Mouse (Mus musculus): Measurements from ENCODE around the gene Nqo2.
"Not testable (repeated sequence)": the region's sequence is repeated elsewhere in the genome, so short reads cannot be mapped to it uniquely, and the experiment has no call there.

Gene Nqo2

DNA sequence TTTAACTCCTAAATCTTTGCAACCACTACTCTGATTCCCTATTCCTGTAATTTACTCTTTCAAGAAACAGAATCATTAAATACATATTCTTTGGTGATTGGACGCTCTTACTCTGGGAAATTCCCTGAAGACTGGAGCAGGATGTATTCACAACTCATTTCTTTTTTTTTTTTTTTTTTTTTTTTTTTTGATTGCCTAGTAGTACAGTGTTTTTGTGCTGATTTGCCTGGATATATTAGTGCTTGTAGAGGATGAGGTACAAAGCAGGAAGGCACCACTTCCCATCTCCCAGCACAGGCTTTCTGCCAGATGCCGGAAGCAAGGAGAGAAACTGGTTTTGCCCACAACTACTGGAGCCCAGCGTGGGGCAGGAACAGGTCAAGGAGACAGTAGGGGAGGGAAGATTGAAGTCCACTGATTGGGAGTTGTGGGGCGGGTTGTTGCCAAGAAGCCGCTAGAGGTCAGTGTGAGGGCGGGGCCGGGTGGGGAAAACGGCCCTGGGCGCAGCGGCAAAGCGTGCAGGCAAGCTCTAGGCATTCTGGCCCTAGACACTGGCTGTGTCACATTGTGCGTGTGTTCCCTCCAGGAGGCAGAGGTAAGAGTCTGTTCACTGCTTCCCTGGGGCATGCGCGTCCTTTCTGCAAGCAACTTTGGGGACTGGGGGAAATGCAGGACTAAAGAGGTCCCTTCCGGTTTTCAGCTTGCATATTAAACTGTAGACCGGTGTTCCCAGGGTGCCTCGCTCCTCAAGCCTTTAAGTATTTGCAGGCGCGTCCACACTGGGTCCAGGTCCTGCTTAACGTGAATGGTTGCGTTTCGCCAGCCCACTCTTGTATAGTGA, at the start of gene Nqo2:
Nqo2 (plus strand) TSS at position 482 of the 841 bp plus-strand sequence.
- peak; percentile 36 for DNase-seq (ENCODE audit: low spot score)

DNA sequence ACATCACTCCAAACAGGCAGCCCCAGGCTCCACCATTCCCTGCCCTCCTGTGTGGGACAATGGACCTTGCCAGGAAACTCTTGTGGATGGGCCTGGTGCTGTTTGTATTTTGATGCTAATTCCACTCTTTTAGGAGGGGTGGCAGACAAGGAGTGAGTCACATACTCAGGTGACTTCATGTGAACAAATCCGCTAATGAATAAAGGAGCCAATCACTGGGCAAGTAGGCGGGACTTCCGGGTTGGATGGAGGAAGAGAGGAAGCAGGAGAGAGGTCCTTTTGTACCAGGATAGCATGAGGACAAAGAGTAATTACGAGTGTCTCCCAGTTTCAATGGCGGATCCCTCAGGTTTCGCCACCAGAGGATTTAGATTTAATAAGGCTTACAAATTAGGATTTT, 43.4 kb upstream of the Nqo2 start:
- DNase-seq (ENCODE audit: low spot score) = no peak

DNA sequence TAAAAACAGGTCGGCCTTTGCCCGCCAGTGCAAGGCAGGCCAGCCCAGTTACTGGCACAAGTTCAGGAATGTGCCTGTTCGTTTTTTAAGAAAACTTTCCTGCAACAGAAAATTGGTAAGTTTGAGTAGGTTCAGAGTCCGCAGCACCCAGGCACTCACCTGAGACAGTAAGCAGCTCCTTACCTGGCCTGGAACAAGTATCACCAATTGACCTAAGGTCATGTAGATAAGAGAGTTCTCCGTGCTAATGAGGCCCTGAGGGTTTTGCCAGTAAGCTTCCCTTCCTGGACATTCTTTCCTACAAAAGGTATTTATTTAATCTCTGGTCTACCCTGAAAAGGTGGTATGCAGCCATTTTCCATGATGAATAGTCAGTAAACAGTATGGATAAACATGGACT, 42.8 kb upstream of the Nqo2 start:
- DNase-seq (ENCODE audit: low spot score) = no peak

DNA sequence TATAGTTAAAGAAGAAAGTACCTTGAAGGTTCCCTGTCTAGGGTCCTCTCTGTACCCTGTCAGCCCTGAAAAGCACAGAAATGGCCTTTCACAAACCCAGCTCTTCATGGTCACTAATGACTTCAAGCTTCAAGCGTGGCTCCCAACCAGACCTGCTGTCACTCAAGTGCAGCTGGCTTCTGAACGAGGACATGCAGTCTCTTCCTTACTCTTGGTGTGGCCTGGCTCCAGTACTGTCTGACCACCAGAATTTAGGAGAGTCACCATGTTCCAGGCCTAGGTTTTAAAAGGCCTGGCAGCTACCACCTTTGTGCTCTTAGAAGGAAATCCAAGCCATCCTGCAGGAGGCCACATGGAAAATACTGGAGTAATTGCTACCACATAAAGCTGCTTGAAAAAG, 34.2 kb upstream of the Nqo2 start:
- DNase-seq (ENCODE audit: low spot score) = no peak

DNA sequence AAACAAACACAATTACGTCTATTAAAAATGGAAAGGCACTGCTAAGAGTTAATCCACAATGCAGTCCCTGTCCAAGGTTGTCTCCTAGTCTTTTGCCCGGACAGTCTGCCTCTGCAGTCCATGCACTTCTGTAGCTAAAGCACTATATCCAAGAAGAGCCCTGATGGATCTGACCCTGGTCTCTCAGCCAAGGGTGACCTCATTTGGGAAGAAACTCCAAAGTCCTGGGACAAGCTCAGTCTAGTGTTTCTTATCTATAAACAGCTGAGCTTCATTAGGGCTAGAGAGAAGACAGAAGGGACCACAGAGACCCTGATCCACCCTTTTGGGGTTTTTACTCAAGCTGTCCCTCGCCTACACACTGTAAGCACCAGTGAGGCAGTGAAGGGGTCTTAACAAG, 33.6 kb upstream of the Nqo2 start:
- DNase-seq (ENCODE audit: low spot score) = no peak

DNA sequence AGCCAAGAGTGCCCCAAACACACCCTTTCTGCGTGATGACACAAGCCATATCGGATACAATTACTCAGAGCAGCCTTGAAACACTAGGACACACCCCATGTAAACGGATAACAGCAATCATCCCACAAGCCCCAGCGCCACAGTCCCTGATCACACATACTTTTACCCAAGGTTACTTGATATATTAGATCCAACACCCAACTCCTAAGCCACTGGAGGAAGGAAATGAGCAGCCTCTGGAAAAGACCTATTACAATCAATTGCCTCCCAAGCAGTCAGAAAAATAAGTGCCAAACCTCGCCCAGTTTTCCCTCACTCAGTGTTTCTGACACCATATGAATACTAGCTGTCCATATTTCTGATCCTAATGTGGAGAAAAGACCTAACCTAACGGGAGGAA, 29.7 kb upstream of the Nqo2 start:
- no peak for DNase-seq (ENCODE audit: low spot score)

DNA sequence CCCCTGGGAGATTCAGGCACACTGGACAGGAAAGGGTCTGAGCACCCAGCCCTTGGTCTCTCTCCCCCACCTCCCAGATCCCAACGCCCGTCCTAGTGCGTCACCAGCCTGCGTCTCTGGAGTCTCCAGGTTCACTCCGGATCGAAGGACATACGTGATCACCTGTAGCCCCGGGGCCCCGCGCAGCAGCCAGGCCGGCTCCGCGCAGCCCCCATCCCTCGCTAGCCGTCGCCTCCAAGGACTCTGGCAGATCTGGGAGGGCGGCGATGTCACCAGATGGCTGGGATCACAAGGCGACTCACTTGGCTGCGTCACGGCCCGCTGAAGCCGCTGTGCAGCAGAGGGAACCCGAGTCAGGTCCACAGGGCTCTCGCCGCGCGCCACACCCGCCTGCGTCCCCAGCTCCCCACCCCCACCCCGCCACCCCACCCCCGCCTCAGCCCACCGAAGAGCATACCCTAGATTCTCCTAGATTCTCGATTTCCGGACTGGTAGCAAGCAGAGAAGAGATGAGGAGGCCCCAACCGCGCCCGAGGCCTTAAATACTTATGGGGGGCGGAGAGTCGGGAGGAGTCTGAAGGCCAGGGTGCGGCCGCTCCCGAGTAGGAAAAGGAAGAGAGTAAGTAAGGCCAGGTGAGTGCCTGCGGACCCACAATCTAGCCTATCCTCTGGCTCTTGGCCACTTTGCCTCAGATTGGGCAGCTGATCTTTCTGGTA, 28.9 kb upstream of the Nqo2 start:
- no peak for DNase-seq (ENCODE audit: low spot score)

DNA sequence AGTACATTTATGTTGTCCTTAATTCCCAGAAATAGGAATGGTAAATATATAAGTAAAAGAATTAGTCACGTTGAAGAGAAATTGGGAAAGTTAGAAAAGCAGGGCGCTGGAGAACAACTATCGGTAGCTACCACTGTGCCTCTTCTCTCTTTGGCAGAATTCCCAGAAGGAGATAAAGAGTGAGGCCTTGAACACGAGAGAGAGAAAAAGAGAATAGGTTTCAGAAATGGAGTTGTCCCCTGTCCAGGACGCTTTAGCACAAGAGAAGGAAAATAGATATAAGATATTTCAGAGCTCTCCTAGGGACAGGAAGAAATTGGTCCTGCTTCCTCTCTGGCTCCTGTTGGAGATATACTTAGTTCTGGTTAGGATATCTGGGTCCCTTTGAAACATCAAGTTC, 27.3 kb upstream of the Nqo2 start:
- no peak for DNase-seq (ENCODE audit: low spot score)

DNA sequence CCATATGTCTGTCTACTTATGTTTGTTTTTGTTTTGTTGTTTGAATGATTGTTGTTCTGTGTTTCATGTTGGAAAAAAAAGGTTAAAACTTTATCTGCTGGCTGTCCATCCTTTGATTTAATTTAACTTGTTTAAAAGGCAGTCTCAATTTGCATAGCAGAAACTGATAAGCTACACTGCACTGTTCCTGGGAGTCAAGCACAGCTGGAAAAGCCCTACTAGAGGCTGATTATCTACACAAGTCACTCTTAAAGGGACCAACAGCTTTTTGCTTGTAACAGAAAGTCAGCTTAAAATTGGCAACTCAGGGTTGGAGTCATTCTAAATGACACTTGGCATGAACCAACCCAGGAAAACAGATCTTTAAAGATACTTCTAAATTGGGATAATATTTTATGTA, 26.9 kb upstream of the Nqo2 start:
- not testable (repeated sequence) for DNase-seq (ENCODE audit: low spot score)

DNA sequence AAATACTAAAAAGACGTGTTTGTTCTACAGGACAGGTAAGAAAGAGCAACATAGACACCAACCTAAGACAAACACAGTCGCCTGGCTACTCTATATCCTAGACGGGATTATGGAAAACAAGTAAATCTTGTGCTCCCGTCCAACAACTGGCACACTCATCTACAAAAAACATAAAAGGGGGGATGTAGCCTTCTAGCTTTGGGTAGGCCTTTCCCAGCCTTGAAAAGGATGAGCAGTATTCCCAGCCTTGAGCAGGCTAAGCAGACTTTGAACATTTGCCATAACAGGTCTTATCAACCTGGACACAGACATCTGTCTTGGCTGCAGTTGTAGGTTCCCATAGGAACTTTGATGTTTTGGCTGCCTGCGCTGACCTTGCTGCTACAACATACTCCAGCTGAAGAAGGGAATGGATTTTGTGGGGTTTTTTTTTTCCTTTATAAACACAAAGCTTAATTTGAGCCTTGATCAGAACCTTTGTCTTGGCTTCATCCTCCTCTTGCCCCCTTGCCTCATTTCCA, 23.1 kb upstream of the Nqo2 start:
- no peak for DNase-seq (ENCODE audit: low spot score)

DNA sequence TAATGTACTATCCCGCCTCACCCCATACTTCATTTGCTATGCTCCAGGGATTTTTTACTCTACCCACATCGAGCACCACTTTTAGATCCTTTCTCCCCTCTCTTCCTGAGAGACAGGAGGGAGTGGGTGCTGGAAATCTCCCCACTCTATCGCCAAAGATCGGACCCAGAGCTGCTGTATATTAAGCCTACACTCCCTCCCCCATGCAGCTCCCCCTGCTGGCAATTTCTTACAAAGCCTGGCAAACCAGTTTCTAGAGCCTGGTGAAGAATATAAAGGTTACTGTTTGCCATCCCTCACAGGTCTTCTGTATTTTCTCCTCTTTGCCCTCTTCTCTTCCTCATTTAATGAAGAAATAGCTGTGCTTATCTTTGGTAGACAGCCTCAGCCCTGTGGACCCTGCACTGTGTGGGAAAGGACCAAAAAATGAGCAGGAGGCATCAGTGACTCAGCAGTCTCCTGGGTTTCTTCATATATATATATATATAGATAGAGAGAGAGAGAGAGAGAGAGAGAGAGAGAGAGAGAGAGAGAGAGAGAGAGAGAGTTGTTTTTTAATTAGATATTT, 22.2 kb upstream of the Nqo2 start:
- no peak for DNase-seq (ENCODE audit: low spot score)

DNA sequence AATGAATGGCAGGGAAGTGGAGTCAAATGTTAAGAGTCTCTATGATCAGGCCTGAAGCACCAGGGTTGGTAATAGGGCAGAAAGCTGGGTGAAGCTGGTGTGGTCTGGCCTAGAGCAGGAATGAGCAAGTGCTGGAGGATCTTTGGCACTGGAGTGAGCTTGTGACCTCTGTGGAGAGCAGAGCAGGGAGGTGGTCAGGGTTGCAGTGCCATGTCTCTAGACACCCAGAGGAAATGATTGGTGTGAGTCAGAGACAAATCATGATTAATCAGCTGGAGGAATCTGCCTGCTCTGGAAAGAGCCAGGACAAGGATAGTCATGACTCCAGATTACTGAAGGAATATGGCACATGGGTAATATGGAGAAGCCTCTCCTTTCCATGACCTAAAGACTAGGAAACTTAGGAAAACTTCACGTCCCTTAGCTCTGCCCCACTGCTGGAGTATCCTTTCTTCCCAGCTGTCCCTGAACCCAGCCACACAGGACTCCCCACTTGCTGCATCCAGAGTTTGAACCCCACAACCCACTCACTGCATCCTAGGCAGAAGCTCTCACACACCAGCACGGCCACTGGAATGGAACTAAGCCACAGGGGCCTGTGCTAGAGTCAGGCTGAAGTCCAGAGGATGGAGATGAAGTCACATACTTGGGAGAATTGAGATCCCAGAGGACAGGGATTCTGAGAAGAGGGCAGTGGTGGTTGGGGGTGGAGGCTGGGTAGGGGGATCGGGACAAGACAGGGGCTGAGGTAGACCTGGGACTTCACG, 13.0 kb upstream of the Nqo2 start:
- no peak for DNase-seq (ENCODE audit: low spot score)

DNA sequence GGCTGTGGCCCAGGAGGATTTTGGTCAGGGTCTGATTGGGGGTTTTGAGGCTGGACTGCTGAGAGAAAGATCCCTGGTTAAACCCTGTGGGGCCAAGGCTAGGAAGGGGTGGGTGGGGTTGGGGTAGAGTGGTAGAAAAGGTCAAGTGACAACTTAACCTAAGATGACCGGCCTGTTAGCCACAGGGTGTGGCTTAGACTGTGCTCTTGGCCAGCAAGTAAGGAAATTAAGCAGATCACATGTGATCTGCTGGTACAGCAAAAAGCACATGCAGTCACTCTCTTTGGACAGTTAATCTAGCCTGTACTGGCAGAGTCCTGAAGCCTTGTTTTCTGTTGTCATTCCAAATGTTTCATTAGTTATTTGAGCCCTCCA, 12.4 kb upstream of the Nqo2 start:
- no peak for DNase-seq (ENCODE audit: low spot score)

DNA sequence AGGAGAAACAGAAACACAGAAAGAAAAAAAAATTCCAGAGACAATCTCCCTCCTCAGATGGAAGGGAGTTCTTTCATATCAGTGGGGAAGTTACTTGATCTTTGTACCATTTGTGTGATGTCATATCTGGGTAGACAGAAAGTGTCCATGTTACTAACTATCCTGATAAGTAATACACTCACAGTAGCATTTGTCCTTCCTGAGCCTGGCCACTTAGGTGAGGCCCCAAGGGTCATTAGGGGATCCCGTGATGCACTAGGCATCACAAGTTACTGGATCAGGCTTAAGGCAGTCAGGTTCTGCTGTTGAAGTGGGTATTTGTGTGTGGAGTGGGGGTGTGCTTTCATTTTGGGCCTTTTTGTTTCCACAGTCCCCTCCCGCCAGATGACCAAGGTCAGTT, 11.5 kb upstream of the Nqo2 start:
- no peak for DNase-seq (ENCODE audit: low spot score)

DNA sequence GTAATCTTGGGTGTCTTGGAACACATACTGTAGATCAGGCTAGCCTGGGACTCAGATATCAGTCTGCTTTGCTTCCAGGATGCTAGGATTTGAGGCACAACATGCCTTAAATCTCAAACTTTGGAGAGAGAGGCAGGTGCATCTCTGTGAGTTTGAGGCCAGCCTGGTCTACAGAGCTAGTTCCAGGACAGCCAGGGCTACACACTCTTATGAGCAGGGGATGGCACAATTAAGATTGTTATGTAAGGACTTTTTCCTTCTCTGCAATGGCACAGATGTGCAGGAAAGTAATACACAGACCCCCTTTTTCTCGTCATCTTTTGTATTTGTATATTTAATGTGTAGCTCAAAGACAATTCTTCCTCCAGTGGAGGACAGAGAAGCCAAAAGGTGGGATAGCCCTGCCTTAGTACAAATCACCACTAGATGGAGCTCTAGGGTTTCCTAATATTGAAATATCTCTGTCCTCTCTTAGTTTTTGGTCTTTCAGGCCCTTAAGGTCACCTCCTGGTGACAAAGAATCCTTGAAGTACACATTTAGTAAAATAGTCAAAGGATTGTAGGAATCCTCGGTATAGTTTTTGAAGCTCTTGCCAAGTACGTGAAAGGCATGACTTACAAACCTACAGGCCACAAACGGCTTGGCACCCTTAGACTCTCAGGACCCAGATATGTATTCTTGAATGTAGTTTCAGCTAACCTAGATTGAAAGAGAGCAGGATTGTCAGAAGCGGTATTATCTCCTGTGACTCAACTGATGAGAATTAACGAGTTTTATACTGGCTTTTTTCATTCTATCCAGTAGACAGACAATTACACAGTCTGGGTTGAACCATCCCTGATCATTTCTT, 7.7 kb upstream of the Nqo2 start:
- no peak for DNase-seq (ENCODE audit: low spot score)

DNA sequence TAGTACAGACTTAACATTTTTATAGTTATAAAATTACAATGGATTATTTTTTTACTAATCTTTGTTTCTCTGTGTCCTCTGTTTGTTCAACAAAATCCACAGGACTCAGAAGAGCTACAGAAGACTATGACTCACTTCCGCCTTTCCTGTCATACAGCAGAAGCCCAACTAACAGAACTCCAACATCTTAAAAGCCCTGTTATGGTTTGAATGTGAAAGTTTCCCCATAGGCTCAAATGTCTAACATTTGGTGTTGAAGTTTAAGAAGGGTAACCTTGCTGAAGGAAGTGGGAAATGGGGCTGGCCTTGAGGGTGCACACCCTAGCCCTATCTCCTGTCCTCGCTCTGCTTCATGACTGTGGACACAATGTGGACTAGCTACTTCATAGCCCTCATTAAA, 4.7 kb upstream of the Nqo2 start:
- no peak for DNase-seq (ENCODE audit: low spot score)

DNA sequence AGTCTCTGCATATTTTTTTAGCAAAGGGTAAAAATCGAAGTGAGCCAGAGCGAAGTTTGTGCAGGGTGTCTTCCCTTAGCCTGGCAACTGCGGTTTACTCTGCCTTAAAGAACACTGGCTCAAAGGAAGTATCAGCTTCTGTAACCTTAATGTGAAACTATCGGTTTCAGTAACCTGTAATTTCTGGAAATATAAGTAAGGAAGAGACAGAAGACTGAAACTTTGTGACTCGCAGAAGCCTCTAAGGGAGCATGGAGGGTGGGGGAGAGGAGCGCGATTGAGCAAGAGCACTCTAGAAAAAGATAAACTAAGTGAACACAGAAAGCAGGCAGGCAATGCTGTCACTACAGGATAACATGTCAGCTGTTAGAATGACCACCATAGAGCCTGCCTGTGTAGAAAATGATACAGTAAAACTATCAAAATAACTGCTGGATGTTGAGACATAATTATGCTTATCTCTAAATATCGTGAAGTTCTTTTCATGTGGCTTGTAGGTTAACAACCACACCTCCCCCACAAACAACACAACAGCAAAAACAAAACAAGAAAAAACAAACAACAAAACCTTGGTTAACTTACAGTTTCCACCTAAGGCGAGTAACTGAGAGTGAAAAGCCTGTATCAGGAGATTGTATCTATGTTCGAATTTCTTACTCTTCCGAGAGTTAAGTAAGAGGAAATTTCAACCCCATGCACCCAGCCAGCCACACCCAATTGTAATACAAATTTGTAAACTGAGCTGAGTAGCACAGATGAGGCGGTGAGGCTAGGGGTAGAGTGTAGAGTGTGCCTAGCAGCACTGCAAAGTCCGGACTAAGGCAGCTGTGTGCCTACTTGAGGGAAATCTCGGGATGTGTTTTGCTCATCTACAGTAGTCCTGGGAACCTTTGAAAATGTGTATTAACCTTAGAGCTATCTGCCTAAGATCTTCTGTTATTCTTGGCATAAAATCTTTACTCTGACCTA, 853 bp downstream of the Nqo2 start:
- DNase-seq (ENCODE audit: low spot score) = no peak

DNA sequence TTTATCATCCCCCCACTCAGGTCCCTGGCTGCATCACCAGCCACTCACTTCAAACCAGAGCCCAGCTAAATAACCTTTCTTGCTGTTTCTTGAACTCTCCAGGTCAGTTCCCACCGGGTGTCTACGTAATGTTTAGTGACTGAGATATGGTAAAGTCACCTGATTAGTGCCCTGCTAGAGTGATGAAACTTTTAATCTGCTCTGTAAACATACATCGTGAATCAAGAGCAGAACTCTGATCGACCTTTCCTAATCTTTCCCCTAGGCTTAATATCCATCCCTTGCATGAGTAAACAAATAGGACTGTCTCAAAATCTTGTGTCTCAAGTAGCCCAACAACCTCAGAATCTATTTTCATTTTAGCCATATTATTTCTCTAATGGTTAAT, 1.5 kb downstream of the Nqo2 start:
- DNase-seq (ENCODE audit: low spot score) = no peak

DNA sequence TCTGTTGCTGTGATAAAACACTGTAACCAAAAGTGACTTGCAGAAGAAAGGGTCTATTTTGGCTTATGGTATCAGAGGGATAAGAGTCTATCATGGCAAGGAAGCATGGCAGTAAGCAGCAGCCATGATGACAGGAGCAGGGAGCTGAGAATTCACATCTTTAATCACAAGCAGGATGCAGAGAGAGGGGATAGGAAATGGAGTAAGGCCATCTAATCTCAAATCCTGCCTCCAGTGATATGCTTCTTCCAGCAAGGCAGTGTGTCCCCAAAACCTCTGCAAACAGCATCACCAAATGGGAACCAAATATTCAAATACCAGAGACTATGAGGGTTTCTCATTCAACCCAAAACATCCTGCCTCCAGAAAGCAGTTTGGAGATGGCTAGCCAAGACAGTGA, 2.1 kb downstream of the Nqo2 start:
- DNase-seq (ENCODE audit: low spot score) = no peak

DNA sequence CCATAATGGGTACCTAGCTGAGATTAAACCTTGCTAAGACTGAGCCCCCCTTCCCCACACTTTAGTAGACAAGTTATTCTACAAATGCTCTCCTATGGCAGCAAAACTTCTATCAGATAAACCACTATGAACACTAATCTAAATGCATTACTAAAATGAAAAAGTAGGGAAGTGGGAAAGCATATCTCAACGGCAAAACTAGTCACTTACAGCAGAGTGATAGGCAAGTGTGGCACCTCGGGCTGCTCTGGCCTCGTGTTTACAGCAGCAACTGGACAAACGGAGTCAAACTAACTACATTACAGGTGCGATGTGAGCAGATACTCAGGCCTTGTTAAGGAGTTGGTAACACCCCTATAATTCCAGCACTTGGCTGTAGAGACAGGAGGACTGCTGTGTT, 25.1 kb downstream of the Nqo2 start:
- no peak for DNase-seq (ENCODE audit: low spot score)
